ENCODE assay signal across 17 mouse cellular contexts in the genomic region with DNA sequence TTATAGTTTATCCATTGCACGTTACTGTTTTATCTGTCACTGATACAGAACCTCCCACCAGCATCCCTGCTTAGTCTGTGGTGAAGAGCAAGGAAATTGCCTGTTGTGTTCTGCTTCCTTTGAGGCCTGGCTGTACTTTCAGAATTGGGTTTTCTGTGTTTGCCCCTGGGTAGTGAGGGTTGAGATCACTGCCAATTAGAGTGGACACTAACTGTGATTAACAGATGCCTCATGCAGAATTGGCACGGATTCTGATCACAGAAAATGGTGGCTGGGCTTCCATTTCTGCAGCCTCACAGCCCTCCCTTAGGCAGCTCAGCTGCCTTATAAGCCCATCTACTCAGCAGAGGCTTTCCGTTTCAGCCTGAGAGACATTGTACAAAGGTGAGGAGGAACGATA. TPM values are rescaled to one million over a fixed set of nuclear protein-coding genes. Genes with fewer than 3 reads are reported as not detected.
A peak's percentile ranks its signal among the peaks of the same experiment; 100 is the strongest.
DNase-seq lines count a peak whose midpoint lies in the region; ATAC-seq lines count a peak whose summit lies in the region.
"Had no signal": no experiment of that assay in that cellular context is flagged by ENCODE, and none has a peak within 500 bp of the region (broad histone marks: within the 10 kb centered on the region; RNA-seq: fewer than 3 reads in every experiment).

No protein-coding gene starts in this region.

- H3K4me1 ChIP-seq in hindbrain, embryonic 16.5 days (ENCODE audit: control insufficient read depth, insufficient read depth, low read depth, low read length): no peaks in the 10 kb centered on the region; the same call in 1 of the 2 replicates
- no peaks in the 10 kb centered on the region for H3K4me1 ChIP-seq in hindbrain, embryonic 11.5 days (replicated peaks; ENCODE audit: control insufficient read depth, insufficient read depth, low read length)
- H3K4me1 ChIP-seq in liver, embryonic 12.5 days: 0 out of 2 replicates have a peak, but pooled peaks cover 3% of the 10 kb centered on the region
- H3K4me1 ChIP-seq: embryonic facial prominence, embryonic 10.5 days; liver, embryonic 13.5 days had no signal

- H3K4me3 ChIP-seq in hindbrain, embryonic 16.5 days (ENCODE audit: low read length): no peak overlapping the region
- H3K4me3 ChIP-seq in hindbrain, embryonic 11.5 days (ENCODE audit: low read depth, low read length): no peak overlapping the region
- H3K4me3 ChIP-seq in liver, embryonic 12.5 days: no peak overlapping the region
- H3K4me3 ChIP-seq: embryonic facial prominence, embryonic 10.5 days; heart, embryonic 10.5 days; liver, embryonic 13.5 days had no signal

- H3K9ac ChIP-seq in hindbrain, embryonic 16.5 days (ENCODE audit: low read depth, low read length): no peak overlapping the region
- no peak overlapping the region for H3K9ac ChIP-seq in hindbrain, embryonic 11.5 days (ENCODE audit: low read depth, low read length)
- no peak overlapping the region for H3K9ac ChIP-seq in liver, embryonic 12.5 days
- H3K9ac ChIP-seq: liver, embryonic 13.5 days had no signal

- DNase-seq in hindbrain, embryonic 11.5 days (ENCODE audit: low spot score): no peak
- DNase-seq in retina, postnatal 1 day: peak; percentile 33
- DNase-seq in retina, embryonic 14.5 days (ENCODE audit: low spot score): no peak
- DNase-seq in cerebellum, adult 8-10 months: peak; percentile 87
- DNase-seq in urinary bladder, postnatal 14 days (ENCODE audit: low spot score): no peak
- DNase-seq: gastrocnemius, postnatal 14 days; heart, postnatal 36 days; layer of hippocampus, adult 9-11 months; liver, embryonic 13.5 days had no signal

- WGBS in hindbrain, embryonic 16.5 days: 62% methylated on average over 4 of the region's 4 CpGs
- 86% methylated on average over 4 of the region's 4 CpGs for WGBS in hindbrain, embryonic 11.5 days
- 67% methylated on average over 4 of the region's 4 CpGs for WGBS in liver, embryonic 12.5 days (ENCODE audit: insufficient replicate concordance)

- H3K27me3 ChIP-seq in hindbrain, embryonic 16.5 days (replicated peaks; ENCODE audit: control insufficient read depth, insufficient read depth, low read length): no peaks in the 10 kb centered on the region
- H3K27me3 ChIP-seq in hindbrain, embryonic 11.5 days (ENCODE audit: control insufficient read depth, insufficient read depth, low read length): no peaks in the 10 kb centered on the region
- no peaks in the 10 kb centered on the region for H3K27me3 ChIP-seq in liver, embryonic 12.5 days (replicated peaks)
- H3K27me3 ChIP-seq: liver, embryonic 13.5 days had no signal

- no peaks in the 10 kb centered on the region for H3K36me3 ChIP-seq in hindbrain, embryonic 16.5 days (ENCODE audit: control insufficient read depth, insufficient read depth, low read length)
- H3K36me3 ChIP-seq in hindbrain, embryonic 11.5 days (ENCODE audit: control insufficient read depth, insufficient read depth, low read length): no peaks in the 10 kb centered on the region
- H3K36me3 ChIP-seq in liver, embryonic 12.5 days: no peaks in the 10 kb centered on the region
- H3K36me3 ChIP-seq: embryonic facial prominence, embryonic 10.5 days; heart, embryonic 10.5 days; liver, embryonic 13.5 days had no signal

- H3K9me3 ChIP-seq in hindbrain, embryonic 16.5 days (ENCODE audit: control insufficient read depth, low read length): no peaks in the 10 kb centered on the region
- no peaks in the 10 kb centered on the region for H3K9me3 ChIP-seq in hindbrain, embryonic 11.5 days (ENCODE audit: control insufficient read depth, low read length)
- H3K9me3 ChIP-seq in liver, embryonic 12.5 days (replicated peaks): no peaks in the 10 kb centered on the region
- H3K9me3 ChIP-seq: embryonic facial prominence, embryonic 10.5 days; heart, embryonic 10.5 days; liver, embryonic 13.5 days had no signal

- H3K4me2 ChIP-seq in hindbrain, embryonic 16.5 days (ENCODE audit: low read length): no peak overlapping the region
- H3K4me2 ChIP-seq in hindbrain, embryonic 11.5 days (replicated peaks; ENCODE audit: low read depth, low read length): no peak overlapping the region
- H3K4me2 ChIP-seq in liver, embryonic 12.5 days: no peak overlapping the region
- H3K4me2 ChIP-seq: liver, embryonic 13.5 days had no signal

- H3K27ac ChIP-seq in hindbrain, embryonic 16.5 days (ENCODE audit: low read depth, low read length): no peak overlapping the region
- no peak overlapping the region for H3K27ac ChIP-seq in hindbrain, embryonic 11.5 days (ENCODE audit: low read depth, low read length)
- H3K27ac ChIP-seq in liver, embryonic 12.5 days: no peak overlapping the region
- H3K27ac ChIP-seq: embryonic facial prominence, embryonic 10.5 days; heart, embryonic 10.5 days; kidney, postnatal 0 days; liver, embryonic 13.5 days had no signal

- peak; percentile 67 for ATAC-seq in hindbrain, embryonic 16.5 days
- no peak for ATAC-seq in hindbrain, embryonic 11.5 days (ENCODE audit: low FRiP score)
- no peak for ATAC-seq in liver, embryonic 12.5 days
- ATAC-seq: CD4-positive, CD25-positive, alpha-beta regulatory T cell, adult 4 months; intestine, embryonic 16.5 days had no signal

RNA-seq across cellular contexts. Expression of a gene that starts 24.1 kb away (rescaled TPM):
- not detected in 2 replicates for polyA plus RNA-seq in hindbrain, embryonic 16.5 days (2015; fragmentation: Nextera tagmentation; extraction: Ambion mirVana)
- polyA plus RNA-seq in hindbrain, embryonic 11.5 days (2014; fragmentation: Nextera tagmentation; extraction: Ambion mirVana): not detected in 2 replicates
- polyA plus RNA-seq in liver, embryonic 12.5 days (2016; fragmentation: Nextera tagmentation; extraction: Ambion mirVana): 0.17 TPM in 1 of 2 replicates, not detected in the other
- polyA plus RNA-seq: CD4-positive, CD25-positive, alpha-beta regulatory T cell, adult 4 months; embryonic facial prominence, embryonic 10.5 days; heart, embryonic 10.5 days; intestine, embryonic 16.5 days; kidney, postnatal 0 days; liver, embryonic 13.5 days; neural tube, embryonic 11.5 days had no signal

Comparison
In these comparisons a context has a peak if more than half of its experiments do, and no peak if none do; other contexts are left out.
1. DNase-seq: peak in retina, postnatal 1 day (single experiment) and cerebellum, adult 8-10 months (single experiment); none in hindbrain, embryonic 11.5 days (single experiment), retina, embryonic 14.5 days (single experiment) and urinary bladder, postnatal 14 days (single experiment).